Mouse (Mus musculus) MEL (cell line): ENCODE measurements around the gene Irf1. TPM values are rescaled to one million over a fixed set of nuclear protein-coding genes. Genes with fewer than 3 reads are reported as not detected.
"Not testable (repeated sequence)": the region's sequence is repeated elsewhere in the genome, so short reads cannot be mapped to it uniquely, and the experiment has no call there.

Source experiments
- DNase-seq: peaks from one replicate; pipeline ENCODE4 v3.0.0; 2011; ENCODE audit warnings: low read depth, low spot score
- H3K27ac ChIP-seq: 2 replicates; pipeline ENCODE4 v1.5.1; 2012; ENCODE audit warnings: low read depth, mild to moderate bottlenecking, control low read depth, low read length, moderate library complexity; ENCODE audit not compliant: control insufficient read depth
- H3K27me3 ChIP-seq, 2 experiments: fragments of 150-350 bp in 1 of 2; sonication (generic) in 1 of 2; 2 replicates each; pipeline ENCODE4 v1.6.1; 2012; ENCODE audit warnings: low read length in 2 of 2, mild to moderate bottlenecking in 2 of 2, improper control_type of control experiment in 1 of 2, moderate library complexity in 1 of 2; ENCODE audit not compliant: insufficient read depth in 2 of 2, control insufficient read depth in 1 of 2
- H3K36me3 ChIP-seq, 2 experiments: 2 replicates each; pipeline ENCODE4 v1.6.1; 2012 to 2014; ENCODE audit warnings: low read length in 2 of 2, improper control_type of control experiment in 1 of 2, inconsistent platforms in 1 of 2, mild to moderate bottlenecking in 1 of 2; ENCODE audit not compliant: insufficient read depth in 2 of 2, control insufficient read depth in 1 of 2
- H3K4me1 ChIP-seq, 2 experiments: fragments of 150-350 bp in 1 of 2; sonication (generic) in 1 of 2; 2 replicates each; pipeline ENCODE4 v1.6.1; 2012; ENCODE audit warnings: low read length in 2 of 2, improper control_type of control experiment in 1 of 2, mild to moderate bottlenecking in 1 of 2; ENCODE audit not compliant: insufficient read depth in 2 of 2, control insufficient read depth in 1 of 2
- H3K4me3 ChIP-seq, 2 experiments: fragments of 150-350 bp in 1 of 2; sonication (generic) in 1 of 2; 2 replicates each; pipeline ENCODE4 v1.5.1; 2012; ENCODE audit warnings: low read depth in 2 of 2, low read length in 2 of 2, mild to moderate bottlenecking in 2 of 2, moderate library complexity in 2 of 2, control low read depth in 1 of 2, improper control_type of control experiment in 1 of 2; ENCODE audit not compliant: control insufficient read depth in 1 of 2, insufficient read depth in 1 of 2
- H3K79me2 ChIP-seq: 2 replicates; pipeline ENCODE4 v1.6.1; 2012; ENCODE audit warnings: mild to moderate bottlenecking, low read length, moderate library complexity; ENCODE audit not compliant: control insufficient read depth, poor library complexity, insufficient read depth
- H3K9ac ChIP-seq: 2 replicates; pipeline ENCODE4 v1.6.1; 2012; ENCODE audit warnings: low read depth, mild to moderate bottlenecking, control low read depth, low read length, moderate library complexity; ENCODE audit not compliant: control insufficient read depth, poor library complexity, severe bottlenecking
- H3K9me3 ChIP-seq: fragments of 150-350 bp; sonication (generic); replicated peaks from 2 replicates; pipeline ENCODE4 v1.6.1; 2012; ENCODE audit warnings: mild to moderate bottlenecking, low read length, improper control_type of control experiment, moderate library complexity; ENCODE audit not compliant: insufficient read depth
- CHD1 ChIP-seq: IDR thresholded peaks from 2 replicates; pipeline ENCODE4 v1.6.1; 2012; ENCODE audit warnings: low read depth, mild to moderate bottlenecking, inconsistent platforms, low read length, improper control_type of control experiment
- CTCF ChIP-seq, 3 experiments: IDR thresholded peaks in 2 of 3; conservative IDR thresholded peaks in 1 of 3; 2 replicates each; pipeline ENCODE4 v1.5.1; 2011 to 2012; ENCODE audit warnings: low read length in 3 of 3, low read depth in 2 of 3, mild to moderate bottlenecking in 2 of 3, improper control_type of control experiment in 1 of 3, inconsistent platforms in 1 of 3, mixed read lengths in 1 of 3, moderate library complexity in 1 of 3; ENCODE audit not compliant: control insufficient read depth in 1 of 3, insufficient read depth in 1 of 3, poor library complexity in 1 of 3, severe bottlenecking in 1 of 3
- MAX ChIP-seq: IDR thresholded peaks from 2 replicates; pipeline ENCODE4 v1.6.1; 2011; ENCODE audit warnings: low read length, improper control_type of control experiment
- MYC ChIP-seq: IDR thresholded peaks from 2 replicates; pipeline ENCODE4 v1.6.1; 2011; ENCODE audit warnings: low read depth, mild to moderate bottlenecking, low read length, improper control_type of control experiment, moderate library complexity
- RAD21 ChIP-seq: IDR thresholded peaks from 2 replicates; pipeline ENCODE4 v1.6.1; 2011; ENCODE audit warnings: mild to moderate bottlenecking, low read depth, low read length, improper control_type of control experiment
- SMC3 ChIP-seq: IDR thresholded peaks from 2 replicates; pipeline ENCODE4 v1.6.1; 2011; ENCODE audit warnings: low read depth, low read length, improper control_type of control experiment
- TCF12 ChIP-seq: IDR thresholded peaks from 2 replicates; pipeline ENCODE4 v1.6.1; 2014; ENCODE audit warnings: low read depth, mild to moderate bottlenecking, inconsistent platforms, low read length, improper control_type of control experiment, moderate library complexity
- UBTF ChIP-seq: IDR thresholded peaks from 2 replicates; pipeline ENCODE4 v1.6.1; 2012; ENCODE audit warnings: low read depth, mild to moderate bottlenecking, inconsistent platforms, low read length, improper control_type of control experiment, moderate library complexity, borderline replicate concordance; ENCODE audit not compliant: insufficient read depth
- ZKSCAN1 ChIP-seq: IDR thresholded peaks from 2 replicates; pipeline ENCODE4 v1.6.1; 2012; ENCODE audit warnings: low read depth, mild to moderate bottlenecking, inconsistent platforms, low read length, improper control_type of control experiment, moderate library complexity
- ZNF384 ChIP-seq: IDR thresholded peaks from 2 replicates; pipeline ENCODE4 v1.6.1; 2012; ENCODE audit warnings: low read depth, mild to moderate bottlenecking, inconsistent platforms, low read length, improper control_type of control experiment
- polyA plus RNA-seq, 2 experiments: library from polyadenylated mRNA; stranded (reverse) in 1 of 2; unstranded in 1 of 2; fragments of >175 nt in 1 of 2; fragments of >200 nt in 1 of 2; gene quantifications; 2 replicates each; pipeline versions ENCODE4 v1.2.1 to v1.2.4; 2012; ENCODE audit warnings: low replicate concordance in 2 of 2, low read depth in 1 of 2; ENCODE audit not compliant: insufficient read length in 2 of 2, insufficient read depth in 1 of 2, missing spikeins in 1 of 2
- total RNA-seq: library from RNA; depleted of rRNA; stranded (reverse); fragments of 300-350 nt; gene quantifications from 2 replicates; pipeline ENCODE4 v1.2.3, GENCODE M21; 2012

Gene Irf1
- total and polyA plus RNA-seq, 3 experiments, result 0.73 to 1.9 TPM; not detected in 1

GRCm38 (mm10) chr11:53757612-53758011, 12.2 kb upstream of the Irf1 start:
- Histone ChIP-seq H3K4me3 (no peak overlapping the region), H3K27me3 (peaks cover 0 to 4% of the 10 kb centered on the region in 2 experiments; a peak in 3 of 4 replicates), H3K27ac (no peak overlapping the region), H3K9ac (no peak overlapping the region), H3K79me2 (no peaks in the 10 kb centered on the region), H3K36me3 (no peaks in the 10 kb centered on the region), H3K9me3 (no peaks in the 10 kb centered on the region), H3K4me1 (no peaks in the 10 kb centered on the region)
- no peak for DNase-seq
- TF ChIP-seq TCF12 (no peak), ZKSCAN1 (no peak), UBTF (no peak), MYC (no peak), MAX (no peak)

GRCm38 (mm10) chr11:53758033-53758432, 11.8 kb upstream of the Irf1 start:
- TF ChIP-seq SMC3 (peak; percentile 37), ZNF384 (peak; percentile 82), RAD21 (peak; percentile 55), CTCF (IDR thresholded peaks at IDR 0.05 in 2 of 3, conservative IDR thresholded peaks at IDR 0.05 in 1 of 3; ENCODE audit: control insufficient read depth in 1 of 3, insufficient read depth in 1 of 3, low read depth in 2 of 3, low read length in 3 of 3, poor library complexity in 1 of 3, severe bottlenecking in 1 of 3) (peak; percentile 39 to 61 (median 60))
- TF ChIP-seq, all 39 proteins: peak for 4; not testable (repeated sequence) for 35
- not testable (repeated sequence) for H3K9me3 ChIP-seq, H3K4me1 ChIP-seq

GRCm38 (mm10) chr11:53758791-53759351, 10.9 kb upstream of the Irf1 start:
- H3K4me3 ChIP-seq, result no peak overlapping the region
- H3K36me3 ChIP-seq, result no peaks in the 10 kb centered on the region
- TF ChIP-seq CHD1 (no peak), RAD21 (peak; percentile 12), CTCF (IDR thresholded peaks at IDR 0.05 in 2 of 3, conservative IDR thresholded peaks at IDR 0.05 in 1 of 3; ENCODE audit: control insufficient read depth in 1 of 3, insufficient read depth in 1 of 3, low read depth in 2 of 3, low read length in 3 of 3, poor library complexity in 1 of 3, severe bottlenecking in 1 of 3) (peak in 2 of 3 experiments; percentile 21 to 24; a peak in 2 of 6 replicates), UBTF (no peak)
- no peaks in the 10 kb centered on the region; the same call in 1 of the 2 replicates for H3K79me2 ChIP-seq
- H3K27ac ChIP-seq, result no peak overlapping the region
- peaks cover 0 to 2% of the 10 kb centered on the region in 2 experiments; a peak in 2 of 4 replicates for H3K4me1 ChIP-seq
- H3K9ac ChIP-seq, result no peak overlapping the region
- no peak for DNase-seq
- no peaks in the 10 kb centered on the region for H3K9me3 ChIP-seq
- H3K27me3 ChIP-seq, result no peaks in the 10 kb centered on the region; a peak in 1 of 4 replicates

More at GRCm38 (mm10) chr11:53758033-53758432, 11.8 kb upstream of the Irf1 start:
- not testable (repeated sequence) for H3K9ac ChIP-seq, H3K79me2 ChIP-seq, H3K27me3 ChIP-seq, H3K36me3 ChIP-seq, H3K4me3 ChIP-seq, H3K27ac ChIP-seq
- DNase-seq, result peak; percentile 32
